Mouse (Mus musculus) mesoderm, embryonic 11.5 days (tissue): ENCODE measurements at regions not wholly inside any gene's neighbourhood (a gene's known extent, or its start where the extent isn't known, plus 50 kb on each side); places are given as distances from the start of the nearest gene placed in this dataset.

Experiments
- DNase-seq: peaks from one replicate; pipeline ENCODE4 v3.0.0-alpha.2; 2012; ENCODE audit warnings: low read depth, low spot score

GRCm38 (mm10) chr14:45714311-45714710 lies 56.4 kb upstream of the Ddhd1 start:
- DNase-seq = no peak

DNA sequence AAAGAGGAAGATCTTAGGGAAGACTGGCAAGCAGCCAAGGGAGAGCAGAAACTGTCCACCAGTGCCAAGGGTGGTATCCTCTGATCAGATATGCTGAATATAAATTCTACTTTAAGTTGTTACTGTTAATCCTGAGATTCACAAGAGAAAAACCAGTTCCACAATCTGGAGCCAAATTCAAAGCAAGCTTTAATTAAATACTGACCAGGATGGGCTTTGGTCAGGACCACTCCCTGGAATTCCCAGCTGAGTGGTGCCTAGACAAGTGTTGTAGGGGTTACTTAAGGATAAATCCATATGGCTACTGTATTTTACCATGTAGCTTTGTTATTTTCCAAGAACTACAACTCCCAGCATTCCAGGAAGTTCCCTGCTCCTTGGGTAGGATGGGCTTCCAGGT lies 56.8 kb upstream of the Ddhd1 start:
- DNase-seq = no peak

- no peak for DNase-seq
Measured at GRCm38 (mm10) chr14:45716100-45716499, 58.2 kb upstream of the Ddhd1 start.

DNA sequence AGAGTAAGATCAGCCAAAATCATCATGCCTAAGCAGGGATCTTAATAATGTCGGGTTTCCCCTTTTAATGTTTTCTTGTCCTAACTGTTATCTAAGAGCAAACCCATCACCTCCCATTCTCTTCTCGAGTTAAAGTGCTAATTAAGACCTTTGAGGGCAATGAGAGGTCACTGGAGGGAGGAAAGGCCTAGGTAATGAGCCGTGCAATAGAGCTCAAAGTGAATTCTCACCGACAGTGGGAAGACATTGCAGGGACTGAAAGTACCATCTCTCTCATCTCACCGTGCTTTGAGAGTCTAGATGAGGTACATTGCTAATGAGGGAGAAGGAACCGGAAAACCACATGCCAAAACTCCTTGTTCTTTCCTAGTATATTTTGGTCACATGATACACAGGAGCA lies 64.9 kb upstream of the Ddhd1 start:
- DNase-seq = no peak

DNA sequence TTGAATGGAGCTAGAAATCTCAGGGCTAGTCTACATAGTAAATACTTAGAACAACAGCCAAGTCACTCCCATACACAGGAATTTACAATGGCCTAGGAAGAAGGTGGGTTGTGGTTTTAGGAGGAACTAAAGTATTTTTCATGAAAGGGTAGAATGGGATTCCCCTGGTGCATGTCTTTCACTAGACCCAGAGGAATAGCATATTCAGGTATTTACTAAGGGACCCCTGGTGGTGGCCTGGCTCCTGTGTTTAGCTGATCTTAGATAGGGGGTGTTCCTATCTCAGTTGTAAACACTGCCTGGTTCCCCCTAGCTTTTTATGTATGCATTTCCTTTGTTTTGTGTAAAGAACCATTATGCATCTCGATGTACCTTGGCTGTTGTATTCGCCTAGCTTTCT lies 66.4 kb upstream of the Ddhd1 start:
- DNase-seq = no peak

GRCm38 (mm10) chr14:45734530-45735410 lies 76.8 kb upstream of the Ddhd1 start:
- DNase-seq = no peak

GRCm38 (mm10) chr14:45737966-45738365 lies 80.0 kb upstream of the Ddhd1 start:
- no peak for DNase-seq

GRCm38 (mm10) chr14:45739638-45740037 lies 81.7 kb upstream of the Ddhd1 start:
- DNase-seq = peak; percentile 56

DNA sequence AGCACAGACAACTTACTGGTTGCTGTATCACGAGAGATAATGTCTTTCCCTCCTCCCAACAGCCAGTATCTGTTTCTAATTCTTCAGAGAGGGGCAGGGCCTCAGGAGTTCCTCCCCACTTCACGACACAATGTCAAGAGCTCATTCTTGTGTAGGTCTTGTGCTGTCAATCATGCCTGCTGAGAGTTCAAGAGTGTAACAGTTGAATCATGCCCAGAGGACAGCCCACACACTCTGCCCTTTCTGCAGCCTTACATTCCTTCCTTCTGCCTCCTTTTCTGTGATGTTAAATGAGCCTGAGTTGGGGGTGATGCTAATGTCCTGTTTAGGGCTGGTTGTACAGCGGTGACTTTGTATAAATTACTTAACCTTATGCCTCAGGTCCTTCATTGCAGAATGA lies 82.7 kb upstream of the Ddhd1 start:
- DNase-seq = peak; percentile 21

DNA sequence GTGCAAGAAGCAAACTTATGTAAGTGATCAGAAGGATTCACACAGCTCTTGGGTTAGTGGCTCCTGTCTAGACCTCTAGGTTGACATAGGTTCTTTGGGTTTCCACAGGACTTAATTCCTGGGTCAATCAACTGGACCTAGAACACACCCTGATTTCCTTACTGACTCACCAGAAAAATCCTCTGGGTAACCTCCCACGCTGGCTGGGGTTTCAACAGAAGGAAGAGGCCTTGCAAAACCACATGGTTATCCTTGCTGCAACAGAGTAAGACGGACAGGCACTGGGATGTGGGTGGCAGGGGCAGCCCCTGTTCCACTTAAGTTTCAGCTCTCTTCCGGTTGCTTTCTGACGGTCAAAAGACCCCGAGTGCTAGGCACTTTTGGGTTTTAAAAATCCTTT lies 88.2 kb upstream of the Ddhd1 start:
- no peak for DNase-seq

GRCm38 (mm10) chr14:45757376-45757775 lies 99.4 kb upstream of the Ddhd1 start:
- no peak for DNase-seq

- no peak for DNase-seq
Measured at GRCm38 (mm10) chr14:45760890-45761680, 103.1 kb upstream of the Ddhd1 start.

DNA sequence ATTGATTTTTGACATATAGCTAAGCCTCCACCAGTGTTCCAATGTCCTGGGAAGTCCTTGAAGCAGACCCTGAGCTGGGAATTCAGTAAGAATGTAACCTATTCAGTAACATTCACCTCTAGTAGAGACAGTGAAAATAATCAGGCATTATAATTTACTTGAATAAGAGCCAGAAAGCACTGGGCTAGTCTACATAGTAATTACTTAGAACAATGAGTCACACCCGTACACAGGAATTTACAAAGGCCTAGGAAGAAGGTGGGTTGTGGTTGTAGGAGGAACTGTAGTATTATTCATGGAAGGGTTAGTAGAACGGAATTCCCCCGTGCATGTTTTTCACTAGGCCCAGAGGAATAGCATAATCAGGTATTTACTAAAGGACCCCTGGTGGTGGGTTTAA lies 106.3 kb upstream of the Ddhd1 start:
- DNase-seq = no peak

DNA sequence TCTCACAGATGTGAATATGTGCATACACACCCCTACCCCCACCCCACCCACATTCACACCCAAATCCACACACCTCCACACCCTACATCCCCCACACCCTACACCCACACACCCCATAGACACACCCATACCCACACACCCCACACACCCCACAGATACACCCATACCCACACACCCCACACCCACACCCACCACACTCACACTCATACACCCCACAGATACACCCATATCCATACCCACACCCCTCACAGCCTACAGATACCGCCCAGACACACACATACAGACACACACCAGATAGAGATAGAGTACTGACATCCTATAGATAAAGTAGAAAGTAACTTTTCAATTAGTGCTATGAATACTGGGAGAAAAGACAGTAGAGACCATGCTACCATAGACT lies 108.6 kb upstream of the Ddhd1 start:
- no peak for DNase-seq

GRCm38 (mm10) chr14:45772665-45773277 lies 114.8 kb upstream of the Ddhd1 start:
- peak; percentile 77 for DNase-seq

DNA sequence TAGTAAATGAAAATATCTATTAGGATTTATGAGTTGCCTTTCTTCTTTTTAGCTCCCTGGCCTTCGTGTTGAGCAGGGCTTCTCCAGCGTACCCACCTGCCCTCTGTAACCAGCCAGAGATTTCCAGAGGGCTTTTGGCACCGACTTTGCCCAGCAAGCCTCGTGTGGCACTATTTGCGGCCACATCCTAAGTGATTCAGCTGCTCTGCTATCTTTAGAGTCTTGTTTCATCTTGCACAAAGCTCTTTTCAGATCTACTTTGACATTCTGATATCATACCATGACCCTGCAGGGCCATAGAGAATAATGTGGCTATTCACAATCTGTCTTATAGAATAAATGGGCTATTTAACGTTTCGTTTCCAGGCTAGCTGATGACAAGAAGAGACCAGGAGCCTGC lies 115.4 kb upstream of the Ddhd1 start:
- no peak for DNase-seq

DNA sequence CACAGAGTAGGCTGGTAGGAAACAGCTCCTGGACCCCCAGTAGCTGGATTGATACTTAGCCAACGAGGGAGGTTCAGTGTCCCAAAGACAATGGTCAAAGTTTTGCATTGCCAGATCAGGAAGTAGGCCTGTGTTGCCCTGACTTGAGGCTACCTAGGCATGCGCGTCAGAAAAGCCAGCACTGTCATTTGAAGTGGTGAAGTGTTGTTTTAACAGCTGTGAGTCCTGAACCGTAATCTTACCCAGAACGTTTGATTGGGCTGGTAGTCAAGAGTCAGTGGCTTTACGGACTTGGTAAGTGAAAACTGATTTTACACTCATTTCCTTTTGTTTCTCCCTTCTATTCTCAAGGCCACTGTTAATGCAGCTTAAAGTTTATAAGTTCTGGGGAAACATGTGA lies 123.9 kb upstream of the Ddhd1 start:
- no peak for DNase-seq

GRCm38 (mm10) chr14:45794980-45795379 lies 137.0 kb upstream of the Ddhd1 start:
- no peak for DNase-seq

DNA sequence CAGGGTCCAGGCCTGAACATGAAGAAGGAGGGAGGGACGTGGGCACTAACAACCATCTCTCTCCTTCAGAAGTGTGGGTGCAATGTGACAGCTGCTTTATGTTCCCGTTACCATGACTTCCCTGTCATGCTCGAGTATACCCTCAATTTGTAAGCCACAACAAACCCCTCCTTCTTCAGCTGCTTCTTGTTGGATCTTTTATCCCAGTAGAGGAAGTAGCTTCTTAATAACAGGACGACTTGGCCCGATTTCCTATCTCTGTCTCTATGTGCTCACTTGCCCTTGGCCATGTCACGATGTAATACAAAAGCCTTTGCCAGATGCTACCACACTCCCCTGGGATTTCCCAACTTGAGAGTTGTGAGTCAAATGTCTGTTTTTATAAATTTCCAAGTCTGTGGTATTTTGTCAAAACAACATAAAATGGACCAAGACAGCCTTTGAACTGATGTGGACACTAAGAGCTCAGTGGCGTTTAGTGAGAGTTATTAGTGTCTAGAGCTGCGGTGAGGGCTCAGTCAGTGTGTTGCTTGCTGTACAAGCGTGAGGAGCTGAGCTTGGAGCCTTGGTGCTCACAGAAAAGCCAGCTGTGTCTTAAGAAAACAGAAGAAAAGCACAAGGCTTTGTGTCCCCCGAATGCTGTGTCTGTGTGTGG lies 138.8 kb upstream of the Ddhd1 start:
- no peak for DNase-seq

DNA sequence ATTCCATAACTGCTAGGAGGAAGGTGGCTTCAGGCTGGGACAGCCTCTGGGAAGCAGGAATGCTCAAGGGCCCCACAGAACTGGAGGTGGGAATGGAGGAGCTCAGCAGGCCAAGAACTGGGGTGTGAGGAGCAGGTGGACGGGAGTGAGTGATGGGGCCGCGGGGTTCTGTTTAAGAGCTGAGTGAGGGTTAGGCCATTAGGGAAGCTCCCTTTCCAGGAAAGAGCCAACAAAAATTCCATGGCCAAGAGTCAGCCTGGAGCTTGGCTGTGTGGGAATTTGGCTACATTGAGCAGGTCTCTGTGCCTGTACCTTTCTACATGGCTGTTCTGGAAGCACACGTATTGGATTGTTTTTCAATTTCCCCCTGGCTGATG lies 139.4 kb upstream of the Ddhd1 start:
- DNase-seq = no peak

- DNase-seq = no peak
Measured at GRCm38 (mm10) chr14:45799286-45799685, 141.3 kb upstream of the Ddhd1 start.

DNA sequence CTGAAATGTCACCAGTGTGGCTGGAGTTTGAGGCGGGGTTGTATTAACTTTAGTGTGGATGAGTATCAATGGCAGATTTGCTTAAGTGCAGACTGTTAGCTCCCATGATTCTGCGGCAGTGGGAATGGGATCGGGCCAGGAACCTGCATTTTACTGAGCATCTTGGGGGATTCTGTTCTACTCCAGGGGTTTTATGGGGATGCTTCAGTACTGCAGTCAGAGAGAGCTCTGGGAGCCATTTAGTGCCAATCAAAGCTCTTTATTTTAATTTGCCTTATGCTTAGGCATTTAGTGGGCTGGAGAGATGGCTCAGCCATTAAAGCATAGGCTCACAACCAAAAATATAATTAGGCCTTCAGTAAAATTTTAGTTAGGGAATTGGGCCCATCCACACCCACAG lies 148.0 kb upstream of the Ddhd1 start:
- no peak for DNase-seq
